Mouse (Mus musculus): ENCODE measurements around the gene Fzd5. TPM values are rescaled to one million over a fixed set of nuclear protein-coding genes. Genes with fewer than 3 reads are reported as not detected.

Gene Fzd5
- 1 to 10 TPM in 1 of 2 experiments, under 1 TPM in 1; 0.83 to 1.0 TPM for total RNA-seq (2021)
- long read RNA-seq, result 0 reads

DNA sequence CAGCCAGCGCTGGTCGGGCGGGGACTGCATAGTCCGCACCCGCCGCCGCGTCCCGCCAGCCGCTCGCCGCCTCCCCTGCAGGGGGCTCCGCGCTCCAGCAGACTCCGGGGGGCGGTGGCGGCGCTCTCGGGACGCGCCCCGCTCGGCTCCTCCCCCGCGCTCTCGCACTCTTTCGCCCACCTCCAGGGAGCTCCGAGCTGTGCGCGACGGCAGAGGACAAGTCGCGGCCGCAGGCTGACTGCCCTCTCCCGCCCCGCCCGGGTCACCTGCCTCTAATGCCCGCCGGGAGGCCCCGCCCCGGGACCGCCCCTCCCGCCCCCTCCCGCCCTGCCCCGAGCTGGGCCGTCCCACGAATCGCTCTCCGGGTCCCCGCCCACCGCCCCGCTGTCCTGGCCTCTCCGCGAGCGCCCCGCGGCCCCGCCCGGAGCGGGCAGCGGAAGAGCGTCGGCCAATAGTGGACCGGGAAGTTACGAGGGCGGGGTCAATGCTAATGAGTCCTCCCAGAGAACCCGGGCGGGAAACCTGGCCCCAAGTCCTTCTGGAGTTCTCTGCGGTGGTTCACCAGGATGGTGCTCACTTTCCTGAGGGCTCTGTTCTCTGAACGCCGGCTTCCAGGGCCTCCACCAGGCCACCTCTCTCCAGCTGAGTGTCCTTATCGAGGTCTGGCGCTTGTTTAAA is at the start of gene Fzd5:
Gene Fzd5 (minus strand): TSS at position 250 of the 678 bp plus-strand sequence.
- peak; percentile 67 to 79 for DNase-seq (ENCODE audit: low spot score in 2 of 2)

DNA sequence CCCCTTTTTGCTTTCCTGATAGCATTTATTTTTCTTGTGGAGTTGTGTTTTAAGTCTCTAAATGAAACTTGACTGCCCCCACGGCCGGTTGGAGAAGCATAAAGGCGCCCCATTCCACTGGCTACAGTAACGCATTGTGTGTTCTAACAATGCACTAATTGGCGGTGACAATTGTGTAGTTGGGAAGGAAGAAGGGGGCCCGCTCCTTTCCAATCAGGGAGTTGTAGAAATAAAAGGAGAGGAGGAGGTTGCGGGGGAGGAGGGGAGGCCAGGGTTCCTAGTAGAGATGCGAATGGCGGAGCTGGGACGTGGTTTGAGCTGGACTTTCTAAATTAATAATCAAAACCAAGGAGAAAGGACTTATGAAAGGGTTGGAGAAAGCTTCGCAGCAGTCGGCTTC is 42.3 kb upstream of the Fzd5 start:
- no peak for DNase-seq (ENCODE audit: low spot score in 2 of 2)

DNA sequence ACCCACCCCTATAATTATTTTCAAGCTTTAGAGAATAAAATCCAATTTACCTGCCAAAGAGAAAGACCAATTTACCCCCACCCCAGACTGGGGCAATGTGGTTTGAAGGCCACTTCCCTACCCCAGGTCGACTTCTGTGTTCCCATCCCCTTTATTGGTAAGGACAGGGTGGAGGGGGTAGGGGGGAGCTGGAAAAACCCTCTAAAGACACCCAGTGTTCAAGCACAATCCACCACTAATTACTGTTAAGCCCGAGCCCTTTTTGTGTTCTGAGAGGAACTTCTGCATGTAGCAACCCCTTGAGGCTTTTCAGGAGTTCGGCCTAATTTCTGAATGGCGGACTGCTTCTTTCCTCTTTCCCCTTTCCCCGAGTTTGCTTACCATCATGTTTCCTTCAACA is 41.9 kb upstream of the Fzd5 start:
- no peak for DNase-seq (ENCODE audit: low spot score in 2 of 2)

DNA sequence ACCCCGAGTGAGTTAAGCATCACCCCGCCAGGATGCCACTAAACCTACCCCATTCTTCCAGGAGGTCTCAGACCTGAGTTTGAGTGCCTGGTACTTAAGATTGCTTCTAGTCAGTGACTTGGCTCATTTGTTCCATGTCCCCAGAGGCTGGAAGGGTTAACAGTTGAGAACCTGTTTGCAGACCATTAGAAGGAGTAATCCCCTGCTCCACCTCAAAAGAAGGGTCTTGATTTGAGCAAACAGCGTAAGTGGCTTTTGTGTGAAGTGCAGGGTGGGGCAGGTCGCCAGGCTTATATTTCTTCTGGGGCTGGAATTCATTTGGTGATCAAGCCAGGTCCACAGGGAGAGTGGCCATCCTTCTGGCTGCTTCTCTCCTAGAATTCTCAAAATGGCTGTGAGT is 35.8 kb upstream of the Fzd5 start:
- DNase-seq (ENCODE audit: low spot score in 2 of 2), result no peak

DNA sequence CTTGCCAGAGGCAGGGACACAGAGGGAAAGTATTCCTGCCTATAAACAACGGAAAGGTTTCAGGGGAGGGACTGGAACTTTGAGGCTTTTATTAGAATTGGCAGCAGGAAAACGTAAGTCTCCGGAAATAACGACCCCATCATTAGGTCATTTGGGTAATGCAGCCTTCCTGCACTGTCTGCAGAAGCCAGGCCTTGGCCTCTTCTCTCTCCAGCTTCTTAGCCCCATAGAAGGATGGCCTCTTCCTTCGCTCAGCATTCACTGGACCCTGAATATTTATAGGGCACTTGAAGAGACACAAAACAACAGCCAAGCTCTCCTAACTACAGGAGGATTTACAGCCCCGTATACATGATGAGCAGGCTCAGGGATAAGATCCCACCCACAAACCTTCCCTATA is 32.6 kb upstream of the Fzd5 start:
- no peak for DNase-seq (ENCODE audit: low spot score in 2 of 2)

DNA sequence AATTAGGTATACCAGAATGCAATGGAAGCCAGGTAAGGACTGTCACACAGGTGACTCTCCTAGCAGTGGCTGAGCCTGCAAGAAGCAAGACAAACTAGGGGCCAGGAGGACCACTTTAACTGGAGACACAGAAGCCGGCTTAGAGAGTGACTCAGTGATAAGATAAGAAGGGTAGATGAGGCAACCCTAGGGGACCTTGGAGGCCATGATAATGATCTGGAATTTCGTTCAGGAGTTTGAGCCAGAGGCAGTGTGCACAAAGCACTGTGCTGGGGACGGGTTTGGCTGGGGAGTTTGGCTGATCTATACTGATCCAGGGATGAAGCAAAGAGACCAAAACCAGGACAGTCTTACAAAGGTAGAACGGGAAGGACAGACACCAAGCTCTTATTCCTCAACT is 24.1 kb upstream of the Fzd5 start:
- DNase-seq (ENCODE audit: low spot score in 2 of 2), result no peak

DNA sequence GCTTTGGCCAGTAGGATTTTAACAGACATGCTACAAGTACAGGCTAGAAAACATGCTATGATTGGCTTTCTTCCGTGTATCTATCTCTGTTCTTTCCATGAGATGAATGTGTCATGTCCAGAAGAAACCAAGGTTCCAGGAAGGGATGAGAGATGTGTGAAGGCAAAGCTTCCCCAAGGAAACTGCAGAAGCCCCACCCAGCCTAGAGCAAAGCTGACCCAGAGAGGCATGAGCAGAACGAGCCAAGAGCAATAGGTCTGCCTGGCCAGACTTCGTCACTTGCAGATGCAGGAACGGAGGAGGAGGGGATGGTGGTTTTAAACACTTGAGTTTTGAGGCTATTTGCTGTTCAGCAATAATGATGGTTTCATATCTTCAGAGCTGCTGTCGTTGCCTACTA is 20.2 kb upstream of the Fzd5 start:
- DNase-seq (ENCODE audit: low spot score in 2 of 2), result no peak

DNA sequence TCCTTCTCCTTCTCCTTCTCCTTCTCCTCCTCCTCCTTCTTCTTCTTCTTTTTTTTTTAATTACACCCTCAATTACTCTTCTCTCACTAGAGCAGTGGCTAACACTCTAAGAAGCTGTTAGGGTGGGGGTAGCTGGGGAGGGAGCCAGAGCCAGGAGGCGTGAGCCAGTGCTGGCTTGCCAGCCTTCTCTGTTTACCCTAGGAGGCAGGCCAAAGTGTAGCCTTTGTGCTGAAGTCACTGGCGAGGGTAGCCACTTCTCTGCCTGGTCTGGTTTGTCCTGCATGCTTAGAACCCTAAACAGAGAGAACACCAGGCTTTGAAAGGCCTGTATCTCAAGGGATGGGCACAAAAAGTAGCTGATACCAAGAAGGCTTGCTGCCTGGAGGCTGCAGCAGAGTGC is 19.7 kb upstream of the Fzd5 start:
- DNase-seq (ENCODE audit: low spot score in 2 of 2), result peak in 1 of 2 experiments; percentile 13

DNA sequence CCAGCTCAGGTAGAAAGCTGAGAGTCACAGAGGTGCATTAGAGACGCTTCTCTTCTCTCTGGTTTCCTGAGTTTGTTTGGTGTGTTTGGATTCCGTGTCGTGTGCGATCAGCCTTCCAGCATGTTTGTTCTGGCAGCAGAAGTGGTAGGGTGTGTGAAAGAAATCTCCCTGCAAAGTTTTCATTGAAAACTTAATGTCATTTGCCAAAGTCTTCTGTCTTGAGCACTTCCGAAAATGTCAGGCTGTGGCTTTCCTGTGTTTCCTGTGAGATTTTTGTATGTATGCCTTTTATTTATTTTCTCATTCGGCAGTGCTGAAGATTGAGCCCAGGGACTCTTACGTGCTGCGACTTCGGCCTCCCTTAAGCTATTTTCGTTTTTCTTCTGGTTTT is 19.1 kb upstream of the Fzd5 start:
- no peak for DNase-seq (ENCODE audit: low spot score in 2 of 2)

DNA sequence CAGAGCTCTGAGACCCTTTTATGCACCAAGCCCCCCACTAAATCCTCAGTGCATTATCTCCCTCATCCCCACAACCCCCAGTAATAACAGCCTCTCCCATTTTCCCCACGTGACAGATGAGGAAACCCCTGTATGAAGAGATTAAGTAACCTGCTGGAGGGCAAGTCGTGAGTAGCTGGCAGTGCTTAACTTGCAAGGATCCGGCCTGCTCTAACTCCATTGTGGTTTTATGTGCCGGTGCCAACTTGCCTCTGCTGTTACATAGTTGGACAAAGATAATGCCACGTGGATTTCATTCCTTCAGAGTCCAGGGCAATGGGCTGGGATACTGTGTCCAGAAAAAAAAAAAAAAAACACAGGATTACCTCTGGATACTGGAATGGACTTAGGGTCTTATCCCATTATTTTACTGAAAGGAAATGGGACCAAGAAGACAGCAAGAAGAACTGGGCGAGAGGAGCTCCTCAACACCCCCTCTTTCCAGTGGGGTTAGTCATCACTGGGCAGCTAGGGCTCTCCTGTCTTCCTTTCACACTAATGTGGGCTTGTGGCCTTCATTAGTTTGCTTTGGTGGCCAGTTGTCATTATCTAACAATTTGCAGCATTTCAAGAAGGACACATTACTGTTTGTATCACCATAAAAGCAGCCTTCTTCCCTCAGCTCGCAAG is 18.6 kb upstream of the Fzd5 start:
- no peak for DNase-seq (ENCODE audit: low spot score in 2 of 2)

DNA sequence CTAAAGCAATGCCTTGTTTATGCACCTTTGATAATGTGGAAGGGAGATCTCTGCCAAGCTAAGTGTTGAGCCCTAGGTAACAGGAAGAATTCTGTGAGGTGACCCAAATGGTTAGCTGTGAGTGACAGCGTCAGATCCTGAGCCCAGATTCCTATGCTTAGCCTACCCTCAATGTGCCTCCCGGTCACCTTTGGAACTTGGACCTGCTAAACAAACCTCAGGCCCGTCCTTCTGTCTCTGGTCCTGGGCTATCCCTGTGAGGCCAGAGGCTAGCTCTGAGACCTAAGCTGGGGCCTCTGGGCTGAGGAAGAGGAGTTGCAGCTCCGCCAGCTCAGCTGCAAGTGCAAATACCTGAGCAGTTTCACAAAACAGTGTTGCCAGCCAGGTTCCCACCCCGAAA is 17.1 kb upstream of the Fzd5 start:
- DNase-seq (ENCODE audit: low spot score in 2 of 2), result no peak

DNA sequence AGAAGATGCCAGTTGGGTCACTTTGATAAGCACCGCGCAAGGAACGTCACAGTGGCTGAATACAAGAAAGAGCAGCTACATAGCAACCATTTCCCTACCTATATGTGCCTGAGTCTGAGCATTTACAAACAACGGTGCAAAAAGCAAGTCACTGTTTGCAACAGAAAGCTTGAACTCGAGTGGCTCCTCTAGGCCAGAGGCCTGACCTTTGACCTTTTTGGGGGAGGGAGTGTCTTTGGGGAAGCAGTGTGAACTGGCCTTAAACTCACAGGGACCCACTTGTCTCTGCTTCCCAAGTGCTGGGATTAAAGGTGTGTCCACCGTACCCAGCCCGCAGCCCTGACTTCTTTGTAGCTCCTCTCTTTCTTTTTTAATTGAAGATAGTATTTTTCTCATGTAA is 16.1 kb upstream of the Fzd5 start:
- no peak for DNase-seq (ENCODE audit: low spot score in 2 of 2)

DNA sequence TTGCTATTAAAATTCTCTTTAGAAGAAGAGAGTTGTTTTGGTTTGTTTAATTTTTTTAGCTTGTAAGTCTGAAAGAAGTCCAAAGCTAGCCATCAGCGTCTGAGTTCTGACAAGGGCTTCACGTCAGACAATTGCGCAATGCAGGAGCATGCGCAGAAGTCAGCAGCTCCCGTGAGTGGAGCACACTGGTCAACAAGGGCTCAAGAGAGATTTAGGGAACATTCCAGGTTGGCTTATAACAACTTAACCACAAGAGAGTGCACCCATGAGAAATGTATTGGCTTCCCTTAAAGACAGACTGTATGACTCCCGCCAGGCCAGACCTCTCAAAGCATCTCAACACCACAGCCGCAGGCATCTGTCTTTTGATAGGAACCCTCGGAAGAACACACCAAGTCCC is 15.6 kb upstream of the Fzd5 start:
- DNase-seq (ENCODE audit: low spot score in 2 of 2), result no peak

DNA sequence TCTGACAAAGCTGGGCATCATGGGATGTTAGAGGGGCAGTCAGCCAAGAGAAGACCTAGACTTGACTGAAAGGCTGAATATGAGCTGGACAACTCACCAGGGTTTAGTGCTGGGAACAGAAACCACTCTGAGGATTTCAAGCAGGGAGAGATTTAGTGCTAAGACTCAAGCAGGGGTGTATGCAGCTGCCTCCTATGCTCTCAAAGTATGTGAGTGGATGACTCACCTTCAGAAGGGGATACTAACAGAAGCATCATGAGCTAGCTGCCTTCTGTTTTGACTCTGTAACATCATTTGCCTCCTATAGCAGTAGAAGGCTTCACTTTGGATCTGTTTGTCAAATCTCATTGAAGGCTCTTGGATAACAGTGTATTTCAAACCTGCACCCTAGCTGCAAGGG is 7.1 kb upstream of the Fzd5 start:
- DNase-seq (ENCODE audit: low spot score in 2 of 2), result no peak

DNA sequence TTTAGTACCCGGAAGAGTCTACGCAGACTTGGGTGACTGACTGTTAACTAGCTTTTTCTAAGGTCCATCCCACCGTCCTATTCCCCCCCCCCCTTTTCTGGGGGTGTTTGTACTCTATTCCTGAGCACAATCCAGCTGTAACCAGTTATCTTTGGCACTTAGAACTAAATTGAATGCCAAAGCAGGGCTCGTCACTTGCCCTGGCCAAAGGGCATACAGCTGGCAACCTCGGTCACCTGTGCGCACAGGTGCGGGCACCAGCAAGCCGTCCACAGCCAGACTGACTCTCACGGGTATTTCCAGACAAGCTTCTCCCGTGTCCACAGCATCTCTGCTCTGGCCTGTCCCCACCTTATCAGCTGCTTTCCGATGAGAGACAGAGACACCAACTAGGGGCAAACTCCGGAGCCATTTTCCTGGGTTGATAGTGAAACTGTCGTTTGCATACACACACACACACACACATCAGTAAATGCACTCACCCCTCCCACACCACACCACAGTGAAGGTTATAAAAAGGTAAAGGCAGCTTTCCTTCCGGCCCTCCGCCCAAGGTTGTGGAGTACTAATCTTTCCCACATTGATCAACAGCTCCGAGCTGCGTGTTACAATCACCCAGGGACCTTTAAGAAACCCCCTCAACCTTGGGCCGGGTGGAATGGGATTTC is 5.3 kb upstream of the Fzd5 start:
- DNase-seq (ENCODE audit: low spot score in 2 of 2), result no peak

DNA sequence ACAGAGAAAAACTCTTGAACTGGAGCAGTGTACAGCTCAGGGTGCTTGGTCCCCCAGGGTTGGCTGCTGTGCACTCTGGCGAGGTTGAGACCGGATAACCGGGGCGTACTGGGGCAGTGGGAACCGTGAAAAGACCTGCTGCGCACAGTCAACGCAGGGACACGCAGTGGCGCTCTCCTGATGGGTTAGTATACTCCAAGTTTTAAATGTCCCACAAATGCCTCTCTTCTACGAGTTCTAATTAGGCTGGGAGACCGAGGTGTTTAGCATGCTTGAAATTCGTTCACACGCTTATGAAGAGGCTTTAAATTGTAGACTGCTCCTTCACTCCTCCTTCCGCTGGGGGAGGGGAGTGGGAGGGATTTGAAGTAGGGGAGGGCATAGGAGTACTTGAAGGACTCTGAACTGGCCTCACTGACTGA is 1.1 kb upstream of the Fzd5 start:
- peak in 1 of 2 experiments; percentile 22 for DNase-seq (ENCODE audit: low spot score in 2 of 2)

DNA sequence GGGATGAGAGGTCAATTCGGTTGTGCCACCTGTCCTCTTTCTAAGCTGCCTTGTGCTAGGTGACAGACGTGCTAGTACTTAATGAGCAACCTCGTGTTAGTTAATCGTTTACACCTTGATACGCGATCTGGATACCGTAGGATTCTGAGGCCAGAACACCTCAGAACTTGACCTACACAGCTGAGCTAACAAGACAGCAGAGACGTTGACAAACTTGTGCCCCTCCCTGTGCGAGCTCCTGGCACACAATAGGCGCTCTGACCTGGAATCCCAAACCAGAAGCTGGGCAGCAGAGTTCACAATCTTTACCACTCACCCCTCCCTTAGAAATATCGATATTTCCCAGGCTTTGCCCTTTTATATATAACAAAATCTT is 617 bp upstream of the Fzd5 start:
- no peak for DNase-seq (ENCODE audit: low spot score in 2 of 2)

DNA sequence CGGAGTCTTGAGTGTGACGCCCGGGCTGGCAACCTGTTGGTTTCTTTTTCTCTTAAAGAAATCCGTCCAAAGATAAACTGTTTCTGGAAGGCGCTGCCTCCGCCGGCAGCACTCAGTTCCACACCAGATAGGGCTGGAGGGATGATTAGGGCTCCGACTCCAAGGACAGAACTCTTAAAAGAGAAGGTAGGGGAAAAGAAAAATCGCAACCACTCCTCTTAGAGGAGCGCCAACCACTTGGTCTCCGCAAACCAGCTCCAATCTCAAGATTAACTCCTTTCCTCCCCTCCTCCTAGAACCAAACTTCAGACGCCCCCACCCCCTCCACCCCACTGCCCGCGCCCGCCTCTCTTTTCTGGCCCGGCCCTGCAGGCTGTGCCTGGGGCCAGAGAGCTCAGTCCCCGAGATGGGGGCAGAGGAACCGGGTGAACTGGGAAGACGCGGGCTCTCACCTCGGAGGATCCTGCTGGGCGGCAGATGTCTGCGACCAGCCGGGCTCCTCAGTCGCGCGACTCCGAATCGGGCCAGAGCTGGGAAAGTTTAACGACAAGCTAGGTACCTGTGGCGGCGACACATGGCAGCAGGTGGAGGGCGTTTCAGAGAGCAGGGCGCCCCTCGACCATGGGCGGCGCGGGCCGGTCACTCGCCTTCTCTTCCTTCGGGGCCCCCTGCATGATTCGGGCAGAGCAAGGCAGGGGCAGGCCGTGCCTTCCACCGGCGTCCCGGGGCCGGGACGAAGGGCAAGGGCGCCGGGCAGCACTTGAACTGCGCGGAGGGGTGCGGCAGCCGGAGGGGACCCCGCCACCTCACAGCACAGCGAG is 660 bp downstream of the Fzd5 start:
- DNase-seq (ENCODE audit: low spot score in 2 of 2), result no peak

DNA sequence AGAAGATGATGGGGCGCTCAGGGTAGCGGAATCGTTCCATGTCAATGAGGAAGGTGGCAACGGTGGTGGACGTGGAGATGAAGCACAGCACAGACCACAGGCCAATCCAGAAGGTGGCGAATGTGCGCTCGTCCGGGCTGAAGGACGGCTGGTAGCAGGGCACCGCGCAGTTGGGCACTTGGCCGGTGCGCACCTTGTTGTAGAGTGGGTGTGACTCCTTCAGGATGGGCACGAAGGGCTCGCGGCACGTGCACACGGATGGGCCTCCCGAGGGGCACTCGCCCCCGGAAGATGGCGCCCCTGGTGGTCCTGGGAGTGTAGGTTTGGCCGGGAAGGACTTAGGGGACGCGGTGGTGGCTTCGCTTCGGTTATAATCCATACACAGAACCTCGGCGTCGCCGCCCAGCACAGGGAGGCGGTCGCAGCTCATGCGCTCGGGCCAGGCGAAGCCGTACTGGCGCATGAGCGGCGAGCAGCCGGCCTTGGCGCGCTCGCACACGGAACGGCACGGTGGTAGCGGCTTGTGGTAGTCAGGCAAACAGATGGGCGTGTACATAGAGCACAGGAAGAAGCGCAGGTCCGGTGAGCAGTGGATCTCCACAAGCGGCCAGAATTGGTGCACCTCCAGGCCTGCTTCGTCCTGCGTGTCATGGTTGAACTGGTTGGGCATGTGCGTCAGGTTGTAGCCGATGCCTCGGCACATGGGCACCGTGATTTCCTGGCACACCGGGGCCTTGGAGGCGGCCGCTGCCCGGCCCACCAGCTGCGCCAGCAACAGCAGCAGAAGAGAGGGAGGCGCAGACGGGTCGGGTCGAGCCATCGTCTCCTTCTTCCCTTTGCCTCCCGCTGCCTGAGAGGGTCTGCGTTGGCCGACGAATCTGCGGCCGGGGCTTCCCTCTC is 1.5 kb downstream of the Fzd5 start:
- DNase-seq (ENCODE audit: low spot score in 2 of 2), result peak; percentile 46 to 56

Data from layer of hippocampus, postnatal 10 days (tissue).